Mouse (Mus musculus) right cerebral cortex, adult 2 months (tissue): ENCODE data around the gene Shisa7.
"Not testable (repeated sequence)": the region's sequence is repeated elsewhere in the genome, so short reads cannot be mapped to it uniquely, and the experiment has no call there.

Source experiments
- DNase-seq, 2 experiments: peaks; one replicate each; pipeline ENCODE4 v3.0.0; 2021 to 2022; ENCODE audit warnings: low spot score in 2 of 2

Gene Shisa7

DNA sequence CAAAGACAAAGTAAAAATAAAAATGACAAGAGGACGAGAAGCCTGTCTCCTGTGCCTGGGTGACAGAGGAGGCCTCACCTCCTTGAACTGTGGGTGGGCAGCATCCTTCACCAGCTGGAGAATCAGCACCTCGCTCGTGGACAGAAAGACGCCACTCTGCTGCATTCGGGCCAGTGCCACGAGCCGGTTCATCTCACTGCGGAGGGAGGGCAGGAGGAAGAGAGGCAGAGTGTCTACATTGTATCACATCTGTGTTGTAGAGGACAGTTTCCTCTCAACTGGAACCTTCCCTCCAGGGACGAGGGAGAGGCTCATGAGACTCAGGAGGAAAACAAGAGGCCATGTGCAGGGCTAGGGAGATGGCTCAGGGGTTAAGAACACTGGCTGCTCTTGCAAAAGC is 4.9 kb upstream of the Shisa7 start:
- no peak for DNase-seq

DNA sequence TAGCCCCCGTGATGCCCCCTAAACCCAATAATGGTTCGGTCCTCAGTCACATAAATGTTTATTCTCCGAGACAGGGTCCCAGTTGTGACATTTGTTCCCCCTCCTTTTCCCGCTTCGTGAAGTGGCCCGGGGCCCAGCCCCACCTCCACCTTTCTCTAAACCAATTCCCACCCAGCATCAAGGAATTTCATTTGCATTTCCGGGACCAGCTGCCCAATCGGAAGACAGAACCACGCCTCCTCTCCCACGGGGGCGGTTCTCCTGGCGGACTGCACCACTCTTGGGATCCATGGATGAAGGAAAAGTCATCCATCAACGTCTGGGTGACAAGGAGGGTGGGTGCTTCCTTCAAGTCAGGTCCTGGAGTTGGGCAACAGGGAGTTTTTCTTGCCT is 417 bp upstream of the Shisa7 start:
- peak; percentile 95 for DNase-seq

DNA sequence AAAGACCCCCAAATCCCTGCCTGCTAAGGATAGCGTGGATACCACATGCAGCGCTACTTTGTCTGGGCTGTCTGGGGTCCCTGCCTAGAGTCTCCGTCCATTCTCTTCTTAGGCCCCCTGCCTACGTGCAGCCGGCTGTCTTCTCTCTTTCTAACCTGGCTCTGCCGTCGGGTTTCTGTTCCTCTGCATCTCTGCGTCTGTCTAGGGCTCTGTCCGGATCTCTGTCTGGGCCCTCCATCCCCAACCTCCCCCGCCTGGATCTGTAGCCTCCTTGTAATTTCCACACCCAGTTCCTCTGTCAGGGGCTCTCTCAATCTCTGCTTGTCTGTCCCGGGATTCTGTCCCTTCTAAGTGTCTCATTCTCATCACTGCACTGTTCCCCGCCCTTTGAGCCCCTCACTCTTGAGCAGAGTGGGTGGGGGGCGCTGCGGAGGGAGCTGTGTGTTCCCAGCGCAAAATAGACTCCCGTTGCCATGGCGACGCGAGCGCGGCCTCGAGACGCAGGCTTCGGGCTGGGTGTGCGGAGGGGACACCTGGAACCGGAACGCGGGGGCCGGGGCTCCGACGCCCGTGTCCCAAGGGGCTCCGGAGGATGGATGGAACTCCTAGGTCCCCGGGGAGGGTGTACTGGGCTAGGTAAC is 772 bp downstream of the Shisa7 start:
- peak; percentile 85 for DNase-seq

DNA sequence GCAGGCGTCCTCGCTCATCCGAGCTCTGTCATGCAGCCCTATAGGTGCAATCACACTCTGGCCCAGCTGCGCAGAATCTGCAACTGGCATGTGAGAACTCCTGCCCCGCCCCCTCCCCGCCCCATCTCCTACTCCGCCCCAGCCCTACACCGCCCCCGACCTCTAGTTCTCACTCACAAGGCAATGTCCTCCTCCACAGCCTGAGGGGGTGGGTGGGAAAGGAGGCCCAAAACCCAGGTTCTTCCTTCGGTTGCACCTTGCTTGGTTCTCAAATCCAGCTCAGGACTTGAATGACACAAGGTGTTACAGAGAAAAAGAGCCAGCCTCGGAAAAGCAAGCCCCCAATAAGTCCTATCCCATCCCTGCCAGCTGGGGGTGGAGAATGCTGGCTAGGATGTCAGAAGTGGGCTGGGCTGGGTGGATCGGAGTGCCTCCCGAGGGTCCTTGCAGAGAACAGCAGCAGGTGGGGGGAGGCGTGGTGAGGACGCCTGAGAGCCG is 1.8 kb downstream of the Shisa7 start:
- peak; percentile 58 to 59 for DNase-seq

DNA sequence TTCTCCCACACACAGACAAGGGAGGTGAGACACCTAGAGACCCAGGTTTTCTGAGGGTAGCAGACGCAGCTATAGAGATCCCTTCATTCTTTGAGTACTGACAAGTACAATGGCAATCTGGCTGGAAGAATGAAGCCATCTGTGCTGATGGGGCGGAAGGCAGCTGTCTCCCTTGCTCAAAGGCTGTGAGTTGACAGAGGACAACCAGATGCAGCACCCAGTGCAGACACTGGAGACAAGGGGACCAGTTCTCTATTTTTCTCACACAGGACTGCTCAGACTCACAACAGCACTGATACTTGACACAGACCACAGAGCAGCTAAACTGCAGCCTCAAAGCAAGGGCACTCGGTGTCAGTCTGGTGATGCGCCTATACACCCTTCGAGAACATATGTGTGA is 2.4 kb downstream of the Shisa7 start:
- DNase-seq: peak; percentile 42 to 66

DNA sequence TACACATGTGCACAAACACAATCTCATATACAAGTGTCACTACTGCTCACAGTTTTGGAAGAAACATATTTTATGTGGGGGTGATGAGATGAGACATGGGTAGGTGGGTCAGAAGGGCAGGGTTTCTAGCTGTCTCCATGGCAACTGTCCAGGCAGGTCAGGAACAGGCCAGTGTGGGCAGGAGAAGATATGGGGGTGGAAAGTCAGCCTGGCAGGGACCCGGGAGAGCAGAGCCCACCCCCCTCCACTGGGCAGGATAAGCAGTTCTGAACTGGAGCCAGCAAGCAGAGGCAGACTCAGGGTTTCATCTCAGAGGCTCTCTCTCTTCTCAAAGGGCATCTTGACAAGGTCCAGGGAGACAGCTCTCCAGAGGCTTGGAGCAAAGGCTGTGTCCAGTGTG is 6.9 kb downstream of the Shisa7 start:
- DNase-seq: no peak

DNA sequence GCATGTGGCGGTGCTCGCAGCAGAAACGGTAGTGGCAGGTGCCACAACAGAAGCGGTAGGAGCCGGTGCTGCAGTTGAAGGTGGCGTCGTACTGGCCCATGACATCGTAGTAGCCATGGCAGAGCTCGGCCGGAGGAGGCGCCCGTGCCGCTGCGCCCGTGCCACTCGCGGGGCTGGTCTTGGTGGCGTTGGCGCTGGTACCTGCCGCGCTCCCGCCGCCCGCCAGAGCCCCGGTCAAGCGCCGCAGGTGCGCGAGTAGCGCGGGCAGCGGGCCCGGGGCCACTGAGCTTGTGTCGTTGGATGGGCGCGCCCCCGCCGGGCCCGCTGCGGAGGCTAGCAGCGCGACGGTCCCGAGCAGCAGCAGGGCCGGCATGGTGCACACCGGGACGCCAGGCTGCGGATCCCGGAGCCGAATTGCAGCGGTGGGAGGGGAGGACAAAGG is 8.1 kb downstream of the Shisa7 start:
- peak in 1 of 2 experiments; percentile 59 for DNase-seq

DNA sequence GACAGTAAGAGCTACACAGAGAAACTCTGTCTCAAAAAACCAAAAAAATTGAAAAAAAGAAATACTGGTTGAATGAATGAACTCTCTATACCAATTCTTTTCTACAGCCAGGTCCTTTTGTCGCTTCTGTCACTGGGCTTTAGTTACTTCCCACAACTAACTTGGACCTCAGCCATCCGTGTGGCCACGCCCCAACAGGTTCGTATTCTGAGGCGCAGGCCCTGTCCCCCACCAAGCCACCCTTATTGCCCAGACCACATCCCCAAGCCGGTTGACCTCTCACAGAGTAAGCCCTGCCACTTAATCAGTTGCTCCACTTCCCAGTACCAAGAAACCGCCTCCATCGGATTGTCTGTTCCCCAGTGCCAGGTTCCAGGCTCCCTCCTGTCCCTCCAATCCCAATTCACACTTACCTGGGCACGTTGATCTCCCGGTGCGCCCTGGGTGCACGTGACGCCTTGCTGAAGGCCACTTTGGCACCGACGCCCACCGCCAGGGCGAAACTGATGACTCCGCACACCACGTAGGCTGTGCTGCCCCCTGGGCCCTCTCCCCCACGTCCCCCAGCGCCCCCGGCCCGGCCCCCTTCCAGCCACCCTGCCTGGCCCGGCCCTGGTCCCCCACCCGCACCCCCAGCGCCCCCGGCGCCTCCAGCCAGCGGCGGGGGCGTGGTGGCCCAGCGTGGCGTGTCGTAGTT is 8.7 kb downstream of the Shisa7 start:
- no peak for DNase-seq

DNA sequence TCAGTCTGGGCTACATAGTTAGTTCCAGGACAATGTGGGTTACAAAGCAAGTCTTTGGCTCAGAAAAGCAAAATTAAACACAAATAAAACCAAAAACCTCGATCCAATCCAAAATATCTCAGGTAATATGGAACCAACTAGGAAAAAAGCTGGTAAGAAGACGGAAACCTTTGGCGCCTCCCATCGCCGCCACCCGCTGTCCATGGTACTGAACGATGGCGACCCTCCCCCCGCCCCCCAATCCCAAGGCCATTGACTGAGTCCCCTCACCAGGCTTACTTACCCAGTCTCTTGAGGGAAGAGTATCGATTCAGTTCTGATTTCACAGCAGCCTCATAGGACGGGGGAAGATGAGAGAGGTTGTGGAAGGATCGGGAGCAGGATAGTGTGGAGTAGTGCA is 14.0 kb downstream of the Shisa7 start:
- DNase-seq: no peak

DNA sequence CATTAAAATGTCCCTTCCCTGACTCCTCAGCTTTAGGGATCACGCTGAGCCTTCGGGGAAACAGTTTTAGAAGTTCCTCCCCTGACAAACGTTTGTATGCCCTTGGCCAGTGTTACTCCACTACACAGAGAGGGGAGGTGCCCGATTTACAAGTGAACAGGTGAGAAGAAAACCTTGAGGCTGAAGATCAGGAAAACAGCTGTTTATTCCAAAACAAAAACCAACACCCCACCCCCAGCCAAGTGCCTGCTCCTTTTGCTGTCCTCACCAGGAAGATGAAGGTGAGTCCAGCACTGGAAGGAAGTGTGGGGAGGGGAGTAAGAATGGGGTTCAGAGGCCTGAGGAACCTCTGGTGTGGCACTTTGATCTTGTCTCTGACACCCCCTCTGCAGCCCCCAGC is 19.1 kb downstream of the Shisa7 start:
- no peak for DNase-seq

DNA sequence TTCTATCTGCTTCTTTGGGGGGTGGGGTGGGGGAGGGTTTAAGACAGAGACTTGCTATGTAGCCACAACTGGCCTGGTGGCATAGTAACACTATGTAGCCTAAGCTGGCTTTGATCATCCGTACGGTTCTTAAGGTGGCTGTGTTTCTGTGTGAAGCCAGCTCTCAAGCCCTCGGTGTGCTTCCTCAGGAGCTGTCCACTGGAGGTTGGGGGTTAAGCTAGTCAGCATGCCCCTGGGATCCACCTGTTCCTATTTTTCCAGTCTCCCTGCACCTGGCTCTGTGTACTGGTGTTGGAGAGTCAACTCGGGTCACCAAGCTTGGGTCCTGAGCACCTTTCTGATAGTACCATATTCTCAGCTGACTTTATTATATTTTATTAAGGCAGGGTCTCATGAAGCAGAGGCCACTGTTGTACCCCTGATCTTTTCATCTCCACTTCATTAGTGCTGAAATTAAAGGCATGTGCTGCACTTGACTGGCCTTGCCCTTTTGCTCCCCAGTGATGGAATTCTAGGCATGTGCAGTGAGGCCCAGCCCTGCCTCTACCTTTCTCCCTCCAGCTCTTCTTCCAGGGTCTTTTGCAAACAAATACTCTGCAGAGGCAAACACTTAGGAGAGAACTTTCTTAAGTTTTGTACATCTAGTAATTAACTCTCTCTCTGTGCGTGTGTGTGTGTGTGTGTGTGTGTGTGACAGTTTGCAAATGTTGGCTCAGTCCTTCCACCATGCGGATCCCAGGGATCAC is 22.2 kb downstream of the Shisa7 start:
- DNase-seq: no peak

DNA sequence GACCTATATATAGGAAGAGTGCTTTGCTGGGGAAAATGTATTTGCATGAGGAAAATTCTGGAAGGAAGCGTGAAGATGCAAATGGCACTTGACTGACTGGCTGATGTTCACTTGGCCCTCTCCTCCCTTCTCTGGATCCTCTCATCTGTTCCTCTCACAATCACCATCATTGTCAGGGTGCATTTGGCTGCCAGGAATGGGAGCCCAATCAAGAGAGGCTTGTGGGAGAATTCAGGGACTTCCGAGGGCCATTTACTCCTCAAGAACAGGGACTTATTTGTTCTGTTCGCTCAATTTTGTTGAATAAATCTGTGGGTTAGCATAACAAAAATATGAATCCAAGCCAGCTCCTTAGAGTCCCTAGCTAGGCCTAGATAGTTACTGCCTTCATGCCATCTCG is 22.8 kb downstream of the Shisa7 start:
- DNase-seq: no peak

DNA sequence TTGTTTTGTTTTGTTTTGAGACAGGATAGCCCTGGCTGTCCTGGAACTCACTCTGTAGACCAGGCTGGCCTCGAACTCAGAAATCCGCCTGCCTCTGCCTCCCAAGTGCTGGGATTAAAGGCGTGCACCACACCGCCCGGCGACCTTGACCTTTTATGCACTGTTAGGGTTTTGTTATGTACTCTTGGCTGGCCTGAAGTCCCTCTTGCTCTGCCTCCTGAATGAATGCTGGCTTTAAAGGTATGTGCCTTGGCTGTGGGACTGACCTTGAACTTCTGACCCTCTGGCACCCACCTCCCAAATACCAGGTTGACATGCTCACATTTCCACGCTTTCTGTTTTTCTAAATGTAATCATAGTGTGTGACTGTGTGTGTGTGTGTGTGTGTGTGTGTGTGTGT is 23.6 kb downstream of the Shisa7 start:
- DNase-seq: not testable (repeated sequence)

DNA sequence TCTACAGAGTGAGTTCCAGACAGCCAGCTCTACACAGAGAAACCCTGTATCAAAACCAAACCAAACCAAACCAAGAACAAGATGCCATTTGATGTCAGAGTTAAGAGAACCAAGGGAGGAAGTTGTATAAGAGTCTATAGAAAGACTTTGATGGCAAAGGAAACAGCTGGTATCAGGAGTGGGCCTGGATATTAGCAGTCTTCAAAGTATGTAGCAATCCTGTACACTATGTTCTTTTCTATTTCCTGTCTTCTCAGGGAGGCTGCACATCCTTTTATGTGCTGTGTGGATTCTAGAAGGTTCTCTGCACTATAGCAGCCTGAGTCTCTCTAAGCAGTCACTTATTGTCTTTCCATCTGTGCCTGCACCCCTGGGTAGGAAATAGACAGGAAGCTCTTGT is 27.9 kb downstream of the Shisa7 start:
- no peak for DNase-seq

DNA sequence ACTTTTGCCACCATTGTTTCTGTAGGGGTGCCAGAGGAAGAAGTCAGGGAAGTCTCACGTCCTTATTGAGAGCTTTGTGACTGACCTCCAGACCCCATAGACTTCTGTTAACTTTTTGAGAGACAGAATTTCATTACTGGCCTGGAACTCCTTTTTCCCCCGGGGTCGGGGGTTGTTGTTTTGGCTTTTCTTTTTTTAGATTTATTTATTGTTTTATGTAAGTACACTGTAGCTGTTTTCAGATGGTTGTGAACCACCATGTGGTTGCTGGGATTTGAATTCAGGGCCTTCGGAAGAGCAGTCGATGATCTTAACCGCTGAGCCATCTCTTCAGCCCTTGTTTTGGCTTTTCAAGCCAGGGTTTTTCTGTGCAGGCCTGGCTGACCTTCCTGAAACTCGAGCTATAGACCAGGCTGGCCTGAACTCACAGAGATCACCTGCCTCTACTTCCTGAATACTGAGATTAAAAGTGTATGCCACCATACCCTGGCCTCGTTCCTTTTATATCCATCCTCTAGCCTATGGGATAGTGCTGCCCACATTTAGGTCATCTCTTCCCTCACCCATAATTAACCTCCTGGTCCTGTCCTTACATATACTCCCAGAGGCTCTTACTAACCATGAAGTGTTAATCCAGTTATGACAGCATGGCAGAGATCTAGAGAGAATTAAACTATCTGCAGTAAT is 31.2 kb downstream of the Shisa7 start:
- DNase-seq: no peak

DNA sequence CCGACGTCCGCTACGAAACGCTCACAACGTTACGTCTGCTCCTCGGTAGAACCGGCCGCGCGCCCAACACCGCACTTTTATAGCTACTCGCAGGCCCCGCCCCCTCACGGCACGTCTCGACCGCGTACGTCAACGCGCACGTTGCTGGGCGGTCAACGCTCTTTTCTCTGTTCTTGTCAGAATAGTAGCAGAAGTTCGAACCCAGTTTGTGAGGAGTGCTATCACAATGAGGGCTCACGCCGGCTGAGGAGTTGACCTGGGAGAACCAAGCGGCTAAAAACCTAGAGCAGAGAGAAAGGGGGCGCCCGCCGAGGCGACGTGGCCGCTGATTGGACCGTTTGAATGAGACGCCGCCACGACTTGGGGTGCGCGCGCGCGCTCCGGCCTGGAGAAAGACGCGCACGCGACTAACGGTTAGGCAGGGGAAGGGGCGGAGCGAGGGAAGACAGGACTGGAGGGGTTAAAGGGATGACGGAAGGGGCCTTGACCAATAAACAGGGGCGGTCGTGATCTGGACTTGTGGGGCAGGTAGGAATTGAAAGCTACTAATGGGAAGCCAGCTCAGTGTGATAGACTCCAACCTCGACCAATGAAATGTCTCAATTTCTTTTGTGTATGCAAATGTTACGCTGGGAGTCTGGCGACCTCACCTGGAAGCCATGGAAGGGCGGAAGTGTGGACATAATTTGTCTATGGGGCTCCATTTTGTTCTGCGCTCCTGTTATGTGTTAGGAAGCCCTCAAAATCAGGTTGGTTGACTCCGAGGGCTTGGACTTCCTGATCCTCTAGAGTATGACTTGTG is 32.0 kb downstream of the Shisa7 start, which contains the start of gene Ube2s:
TSS of gene Ube2s (minus strand) at position 288 of the 802 bp plus-strand sequence.
- DNase-seq: peak; percentile 97 to 98

DNA sequence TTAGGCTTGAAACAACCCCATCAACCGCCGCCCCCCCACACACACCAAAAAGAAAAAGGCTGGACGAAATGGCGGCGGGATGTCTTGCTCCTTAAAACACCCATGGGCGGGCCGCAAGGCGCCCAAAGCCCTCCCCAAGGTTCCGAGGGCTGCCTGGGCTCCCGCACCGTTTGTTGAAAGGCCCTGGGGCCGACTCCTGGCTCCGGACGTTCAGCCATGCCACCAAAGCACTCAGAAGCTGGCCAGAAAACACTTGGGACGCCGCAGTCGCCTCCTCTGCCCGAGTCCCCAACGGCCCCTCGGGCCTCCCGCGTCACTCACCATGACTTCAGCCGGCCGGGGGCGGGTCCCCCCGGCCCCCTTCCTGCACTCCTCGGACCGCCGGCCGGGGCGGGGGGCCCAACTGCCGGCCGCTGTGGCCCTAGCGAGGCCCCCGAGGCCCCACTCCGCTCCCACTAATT is 32.6 kb downstream of the Shisa7 start:
- no peak for DNase-seq

DNA sequence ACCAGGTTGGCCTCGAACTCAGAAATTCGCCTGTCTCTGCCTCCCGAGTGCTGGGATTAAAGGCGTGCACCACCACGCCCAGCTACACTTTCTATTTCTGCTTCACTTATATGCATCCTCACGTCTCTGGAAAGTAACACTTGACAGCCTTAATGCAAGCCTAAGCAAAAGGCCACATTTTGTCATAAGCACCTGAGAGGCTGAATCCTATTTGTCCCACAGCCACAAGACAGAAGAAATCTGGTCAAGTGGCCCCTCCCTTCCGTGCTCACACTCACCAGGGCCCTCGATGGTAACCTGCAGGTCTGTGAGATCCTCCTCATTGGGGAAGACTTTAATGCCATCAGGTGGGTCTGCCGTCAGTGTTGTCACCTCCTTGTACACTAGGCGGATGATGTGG is 33.4 kb downstream of the Shisa7 start:
- DNase-seq: not testable (repeated sequence)

DNA sequence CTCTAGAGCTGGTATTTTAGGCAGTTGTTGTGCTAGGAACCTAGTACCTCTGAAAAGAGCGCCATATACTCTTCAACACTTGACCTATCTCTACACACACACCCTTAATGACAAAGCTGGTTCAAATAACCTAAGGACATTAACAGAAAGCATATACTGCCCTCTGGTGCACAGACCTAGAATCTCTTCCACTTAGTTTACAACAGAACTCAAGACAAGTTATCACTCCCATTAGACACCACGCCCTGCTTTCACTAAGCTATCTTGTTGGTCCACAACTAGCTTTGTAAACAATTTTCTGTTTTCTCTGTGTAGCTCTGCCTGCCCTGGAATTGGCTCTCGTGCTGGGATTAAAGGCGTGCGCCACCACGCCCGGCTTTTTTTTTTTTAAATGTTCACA is 37.8 kb downstream of the Shisa7 start:
- DNase-seq: peak in 1 of 2 experiments; percentile 45

DNA sequence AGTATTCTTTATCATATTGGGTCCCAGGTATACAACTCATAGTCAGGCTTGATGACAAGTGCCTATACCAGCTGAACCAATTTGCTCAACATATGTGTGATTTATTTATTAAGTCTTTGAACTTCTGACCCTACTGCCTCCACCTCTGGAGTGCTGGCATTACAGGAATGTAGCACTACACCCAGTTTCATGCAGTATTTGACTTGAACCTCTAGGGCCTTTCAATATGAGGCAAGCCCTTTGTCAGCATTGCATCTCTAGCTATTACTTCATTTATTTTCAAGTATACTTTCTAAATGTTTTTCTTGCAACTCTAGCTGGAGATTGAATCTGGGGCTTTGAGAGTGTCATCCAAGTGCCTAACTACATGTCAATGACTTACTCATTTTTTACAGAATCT is 42.2 kb downstream of the Shisa7 start:
- DNase-seq: no peak
